Mouse (Mus musculus) lung, adult 2 months (tissue): ENCODE measurements around the gene Tbc1d23. TPM values are rescaled to one million over a fixed set of nuclear protein-coding genes. Genes with fewer than 3 reads are reported as not detected.

Experiments
- DNase-seq: peaks from one replicate; pipeline ENCODE4 v3.0.0; 2022
- H3K4me1 ChIP-seq: fragments of 200-500 bp; 2 replicates; pipeline ENCODE4 v1.6.1; 2011; ENCODE audit warnings: low read length; ENCODE audit not compliant: control insufficient read depth, insufficient read depth
- H3K4me3 ChIP-seq: fragments of 200-500 bp; replicated peaks from 2 replicates; pipeline ENCODE3; 2011; ENCODE audit warnings: low read depth, mild to moderate bottlenecking, control low read depth, low read length; ENCODE audit errors: extremely low read depth
- CTCF ChIP-seq: fragments of 200-500 bp; IDR thresholded peaks from 2 replicates; pipeline ENCODE4 v1.5.1; 2011; ENCODE audit warnings: mild to moderate bottlenecking, low read length, control low read depth; ENCODE audit not compliant: insufficient read depth
- POLR2A ChIP-seq: fragments of 200-500 bp; IDR thresholded peaks from 2 replicates; pipeline ENCODE4 v1.6.1; 2011; ENCODE audit warnings: low read depth, mild to moderate bottlenecking, control low read depth, low read length, borderline replicate concordance; ENCODE audit errors: extremely low read depth
- WGBS: fragments of 180-500 bp; shearing (Covaris S2); methylation state at CpG from one replicate; pipeline ENCODE4 v1.1.7; 2018; 5-methylcytosine and 5-hydroxymethylcytosine counted together
- polyA plus RNA-seq: library from polyadenylated mRNA; depleted of rRNA; stranded (reverse); fragments of >200 nt; gene quantifications from 2 replicates; pipeline ENCODE4 v1.2.3, GENCODE M21; 2012

The Tbc1d23 gene
- polyA plus RNA-seq, 1 experiment, result 15.2 TPM

- DNase-seq, result peak; percentile 97
- H3K4me1 ChIP-seq, result peaks cover 5% of the 10 kb centered on the region; the same call in 1 of the 2 replicates
- H3K4me3 ChIP-seq, result peak within 1 kb of the TSS; percentile 71
- TF ChIP-seq POLR2A, result peak; percentile 69; the same call in 1 of the 2 replicates
- peak; percentile 72 for TF ChIP-seq CTCF
- under 1% methylated on average over 58 of the region's 58 CpGs for WGBS
These were observed 64.4 kb downstream of the Tbc1d23 start, which contains the start of gene Nit2 for GRCm38 (mm10) chr16:57166611-57167513. Gene Nit2 (minus strand): TSS chr16:57167341.

GRCm38 (mm10) chr16:57166086-57166485, 65.2 kb downstream of the Tbc1d23 start:
- H3K4me3 ChIP-seq, result no peak overlapping the region
- TF ChIP-seq CTCF, result no peak
- H3K4me1 ChIP-seq, result peaks cover 5% of the 10 kb centered on the region; the same call in 1 of the 2 replicates
- 77% methylated on average over 6 of the region's 6 CpGs for WGBS
- no peak for DNase-seq

GRCm38 (mm10) chr16:57165157-57165556, 66.1 kb downstream of the Tbc1d23 start:
- Histone ChIP-seq H3K4me1 (peaks cover 8% of the 10 kb centered on the region; the same call in 1 of the 2 replicates), H3K4me3 (no peak overlapping the region)
- no peak for TF ChIP-seq POLR2A
- TF ChIP-seq CTCF, result no peak
- 98% methylated on average over 5 of the region's 5 CpGs for WGBS
- DNase-seq, result no peak

GRCm38 (mm10) chr16:57163694-57164093, 67.6 kb downstream of the Tbc1d23 start:
- 71% methylated on average over 1 of the region's 1 CpGs for WGBS
- Histone ChIP-seq H3K4me3 (no peak overlapping the region), H3K4me1 (peaks cover 11% of the 10 kb centered on the region)
- no peak for TF ChIP-seq POLR2A
- TF ChIP-seq CTCF, result no peak
- DNase-seq, result no peak

GRCm38 (mm10) chr16:57162841-57163240, 68.5 kb downstream of the Tbc1d23 start:
- TF ChIP-seq CTCF (no peak), POLR2A (no peak)
- Histone ChIP-seq H3K4me3 (no peak overlapping the region), H3K4me1 (peaks cover 10% of the 10 kb centered on the region)
- WGBS, result 85% methylated on average over 5 of the region's 5 CpGs
- DNase-seq, result no peak

- WGBS, result 43% methylated on average over 7 of the region's 7 CpGs
These were observed 71.5 kb downstream of the Tbc1d23 start for GRCm38 (mm10) chr16:57159835-57160234.

GRCm38 (mm10) chr16:57157728-57158127, 73.6 kb downstream of the Tbc1d23 start:
- Histone ChIP-seq H3K4me3 (no peak overlapping the region), H3K4me1 (peaks cover 6% of the 10 kb centered on the region)
- DNase-seq, result no peak
- TF ChIP-seq CTCF (no peak), POLR2A (no peak)
- WGBS, result 56% methylated on average over 4 of the region's 4 CpGs

More at GRCm38 (mm10) chr16:57159835-57160234, 71.5 kb downstream of the Tbc1d23 start:
- no peak for DNase-seq
- Histone ChIP-seq H3K4me1 (peaks cover 6% of the 10 kb centered on the region), H3K4me3 (no peak overlapping the region)
- TF ChIP-seq POLR2A, result no peak
- no peak for TF ChIP-seq CTCF

GRCm38 (mm10) chr16:57157076-57157475, 74.2 kb downstream of the Tbc1d23 start:
- no peak for DNase-seq
- Histone ChIP-seq H3K4me3 (no peak overlapping the region), H3K4me1 (peaks cover 6% of the 10 kb centered on the region)
- no peak for TF ChIP-seq POLR2A
- no peak for TF ChIP-seq CTCF
- 74% methylated on average over 4 of the region's 4 CpGs for WGBS

GRCm38 (mm10) chr16:57155899-57156298, 75.4 kb downstream of the Tbc1d23 start:
- Histone ChIP-seq H3K4me3 (no peak overlapping the region), H3K4me1 (peaks cover 6% of the 10 kb centered on the region)
- no peak for TF ChIP-seq CTCF
- no peak for TF ChIP-seq POLR2A
- no peak for DNase-seq

GRCm38 (mm10) chr16:57151437-57151836, 79.9 kb downstream of the Tbc1d23 start:
- H3K4me3 ChIP-seq, result no peak overlapping the region
- DNase-seq, result no peak
- H3K4me1 ChIP-seq, result no peaks in the 10 kb centered on the region
- 96% methylated on average over 4 of the region's 4 CpGs for WGBS
- no peak for TF ChIP-seq POLR2A
- no peak for TF ChIP-seq CTCF
